Mouse (Mus musculus) neural tube, embryonic 14.5 days (tissue): ENCODE results near the gene 2810408A11Rik. TPM values are rescaled to one million over a fixed set of nuclear protein-coding genes. Genes with fewer than 3 reads are reported as not detected.
"Not testable (repeated sequence)": the region's sequence is repeated elsewhere in the genome, so short reads cannot be mapped to it uniquely, and the experiment has no call there.

Source experiments
- ATAC-seq: fragments of 200-750 bp; cut with Nextera tagmentation; 2 replicates; pipeline ENCODE4 v1.8.0; 2017; ENCODE audit warnings: low read depth, mild to moderate bottlenecking, moderate TSS enrichment, moderate library complexity
- H3K27ac ChIP-seq: fragments of 300-500 bp; sonication (generic); 2 replicates; pipeline ENCODE4 v1.5.1; 2014; ENCODE audit warnings: low read depth, mild to moderate bottlenecking, control low read depth, low read length, moderate library complexity, mixed read lengths
- H3K27me3 ChIP-seq: fragments of 300-500 bp; sonication (generic); 2 replicates; pipeline ENCODE4 v1.6.1; 2014; ENCODE audit warnings: low read length; ENCODE audit not compliant: control insufficient read depth, insufficient read depth
- H3K36me3 ChIP-seq: fragments of 300-500 bp; sonication (generic); 2 replicates; pipeline ENCODE4 v1.6.1; 2014; ENCODE audit warnings: low read length, mixed read lengths; ENCODE audit not compliant: control insufficient read depth, insufficient read depth
- H3K4me1 ChIP-seq: fragments of 300-500 bp; sonication (generic); 2 replicates; pipeline ENCODE4 v1.6.1; 2014; ENCODE audit warnings: low read length; ENCODE audit not compliant: control insufficient read depth, insufficient read depth
- H3K4me2 ChIP-seq: fragments of 300-500 bp; sonication (generic); 2 replicates; pipeline ENCODE4 v1.6.1; 2014; ENCODE audit warnings: mild to moderate bottlenecking, low read depth, low read length, control low read depth
- H3K4me3 ChIP-seq: fragments of 300-500 bp; sonication (generic); 2 replicates; pipeline ENCODE4 v1.5.1; 2014; ENCODE audit warnings: low read depth, low read length, control low read depth, mixed read lengths
- H3K9ac ChIP-seq: fragments of 300-500 bp; sonication (generic); replicated peaks from 2 replicates; pipeline ENCODE4 v1.6.1; 2014; ENCODE audit warnings: low read depth, mild to moderate bottlenecking, control low read depth, low read length, mixed read lengths
- H3K9me3 ChIP-seq: fragments of 300-500 bp; sonication (generic); 2 replicates; pipeline ENCODE4 v1.6.1; 2016; ENCODE audit warnings: low read length; ENCODE audit not compliant: control insufficient read depth
- WGBS: fragments of 180-500 bp; shearing (Covaris S2); extraction: QIAGEN DNeasy Blood & Tissue Kit; methylation state at CpG from one replicate; pipeline ENCODE4 v1.1.7; 2014; 5-methylcytosine and 5-hydroxymethylcytosine counted together
- polyA plus RNA-seq: library from polyadenylated mRNA; unstranded; fragments of >200 nt; fragmentation: Nextera tagmentation; extraction: Ambion mirVana; gene quantifications from 2 replicates; pipeline ENCODE4 v1.2.1, GENCODE M21; 2014

Gene 2810408A11Rik
- polyA plus RNA-seq, 1 experiment from 2014 or later: 7.8 TPM

DNA sequence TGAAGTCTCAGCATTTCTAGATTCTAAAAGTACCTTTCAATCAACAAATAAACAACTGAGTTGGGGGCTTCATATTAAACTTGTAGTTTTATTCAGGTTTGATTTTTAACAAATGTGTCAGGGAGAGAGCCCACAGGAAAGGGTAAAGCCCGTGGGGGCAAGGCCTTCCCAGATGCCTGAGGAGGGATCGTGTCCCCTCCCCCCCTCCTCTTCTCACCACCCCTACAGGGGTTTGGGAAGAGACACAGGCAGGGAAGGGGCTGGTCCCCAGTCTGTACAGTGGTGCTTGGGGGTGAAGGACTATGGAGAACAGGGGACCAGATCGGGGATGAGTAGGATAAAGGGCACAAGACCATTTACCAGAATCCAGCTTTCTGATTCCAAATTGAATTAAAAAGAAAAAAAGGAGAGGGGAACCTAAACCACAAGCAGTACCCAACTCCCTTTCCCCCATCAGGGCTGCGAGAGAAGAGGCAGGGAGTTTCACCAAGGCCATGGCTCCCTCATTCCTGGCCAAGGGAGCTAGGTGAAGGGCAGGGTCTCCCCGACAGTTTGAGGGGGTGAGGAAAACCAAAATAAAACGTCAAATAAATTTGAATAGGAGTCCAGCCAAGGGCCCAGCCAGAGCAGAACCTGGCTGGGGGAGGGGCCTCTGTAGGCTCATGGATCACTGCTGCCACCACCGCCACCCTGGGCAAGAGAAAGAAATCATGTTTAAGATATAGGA is 16.0 kb upstream of the 2810408A11Rik start:
- not testable (repeated sequence) for H3K9me3 ChIP-seq, H3K4me3 ChIP-seq, H3K9ac ChIP-seq, H3K27ac ChIP-seq, ATAC-seq, H3K27me3 ChIP-seq, H3K4me2 ChIP-seq
- H3K36me3 ChIP-seq: peaks cover 44% of the 10 kb centered on the region
- WGBS: 56% methylated on average over 7 of the region's 7 CpGs
- peaks cover 23% of the 10 kb centered on the region for H3K4me1 ChIP-seq

- H3K36me3 ChIP-seq: peaks cover 53% of the 10 kb centered on the region
- 66% methylated on average over 5 of the region's 5 CpGs for whole genome bisulfite sequencing
- peaks cover 23% of the 10 kb centered on the region for H3K4me1 ChIP-seq
- no peaks in the 10 kb centered on the region for H3K27me3 ChIP-seq
- no peak overlapping the region for H3K27ac ChIP-seq
- H3K9ac ChIP-seq: no peak overlapping the region
- no peak overlapping the region for H3K4me3 ChIP-seq
- ATAC-seq: no peak
- H3K9me3 ChIP-seq: no peaks in the 10 kb centered on the region
- no peak overlapping the region for H3K4me2 ChIP-seq
Observed at GRCm38 (mm10) chr11:69915667-69916627, 15.2 kb upstream of the 2810408A11Rik start.

DNA sequence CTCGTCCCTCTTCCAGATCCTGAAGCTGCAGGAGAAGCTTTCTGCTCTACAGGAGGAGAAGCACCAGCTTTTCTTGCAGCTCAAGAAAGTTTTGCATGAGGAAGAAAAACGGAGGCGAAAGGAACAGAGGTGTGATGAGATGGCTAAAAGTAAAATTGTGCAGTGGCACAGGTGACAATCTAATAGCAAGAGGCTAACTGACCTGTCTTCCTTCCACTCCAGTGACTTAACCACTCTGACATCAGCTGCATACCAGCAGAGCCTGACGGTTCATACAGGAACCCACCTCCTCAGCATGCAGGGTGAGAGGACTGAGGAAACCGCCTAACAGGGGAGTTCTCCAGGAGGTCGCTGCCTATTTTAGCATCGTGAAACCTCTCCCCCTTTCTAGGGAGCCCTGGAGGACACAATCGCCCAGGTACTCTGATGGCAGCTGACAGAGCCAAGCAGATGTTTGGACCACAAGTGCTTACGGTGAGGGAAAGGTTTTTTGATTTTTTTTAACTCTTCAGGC is 14.2 kb upstream of the 2810408A11Rik start:
- H3K36me3 ChIP-seq: peaks cover 59% of the 10 kb centered on the region
- 42% methylated on average over 9 of the region's 9 CpGs for WGBS
- H3K4me3 ChIP-seq: peak overlapping the region; percentile 77; the same call in 1 of the 2 replicates
- H3K9me3 ChIP-seq: no peaks in the 10 kb centered on the region
- no peaks in the 10 kb centered on the region for H3K27me3 ChIP-seq
- ATAC-seq: no peak
- H3K4me2 ChIP-seq: peak overlapping the region; percentile 99
- peaks cover 20% of the 10 kb centered on the region for H3K4me1 ChIP-seq
- no peak overlapping the region for H3K9ac ChIP-seq
- no peak overlapping the region for H3K27ac ChIP-seq

DNA sequence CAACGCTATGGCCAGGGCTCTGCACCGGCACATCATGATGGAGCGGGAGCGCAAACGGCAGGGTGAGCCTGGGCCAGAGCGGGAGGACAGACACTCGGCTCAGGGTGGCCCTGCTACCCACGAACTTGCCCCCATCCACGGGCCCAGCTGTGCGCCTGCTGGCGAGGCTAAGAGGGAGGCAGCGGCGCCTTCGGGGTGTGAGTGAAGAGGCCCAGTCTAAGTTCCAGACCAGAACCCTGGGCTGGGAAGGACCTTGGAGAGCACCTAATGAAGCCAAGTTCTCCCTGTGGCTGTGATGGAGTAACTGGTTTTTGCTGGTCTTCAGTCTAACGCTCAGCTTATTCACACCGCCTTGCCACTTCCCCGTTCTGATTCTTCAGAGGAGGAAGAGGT is 13.6 kb upstream of the 2810408A11Rik start:
- peak; percentile 26; the same call in 1 of the 2 replicates for ATAC-seq
- H3K9ac ChIP-seq: peak overlapping the region; percentile 82
- whole genome bisulfite sequencing: 3% methylated on average over 17 of the region's 17 CpGs
- peak overlapping the region; percentile 99 for H3K4me2 ChIP-seq
- peak overlapping the region; percentile 77 for H3K4me3 ChIP-seq
- peaks cover 65% of the 10 kb centered on the region for H3K36me3 ChIP-seq
- H3K27me3 ChIP-seq: no peaks in the 10 kb centered on the region
- H3K4me1 ChIP-seq: peaks cover 14% of the 10 kb centered on the region
- H3K9me3 ChIP-seq: no peaks in the 10 kb centered on the region
- H3K27ac ChIP-seq: peak overlapping the region; percentile 89

GRCm38 (mm10) chr11:69913554-69914371 is 13.0 kb upstream of the 2810408A11Rik start, which contains the start of gene Gps2:
TSS of gene Gps2 (plus strand) at chr11:69913888.
- Histone ChIP-seq H3K27ac (peak within 1 kb of the TSS; percentile 89), H3K9me3 (no peaks in the 10 kb centered on the region), H3K4me3 (peak within 1 kb of the TSS; percentile 77), H3K36me3 (peaks cover 65% of the 10 kb centered on the region), H3K4me2 (peak within 1 kb of the TSS; percentile 99), H3K4me1 (peaks cover 12% of the 10 kb centered on the region; the same call in 1 of the 2 replicates), H3K27me3 (no peaks in the 10 kb centered on the region), H3K9ac (peak within 1 kb of the TSS; percentile 82)
- peak; percentile 90 for ATAC-seq
- 2% methylated on average over 61 of the region's 61 CpGs for WGBS

DNA sequence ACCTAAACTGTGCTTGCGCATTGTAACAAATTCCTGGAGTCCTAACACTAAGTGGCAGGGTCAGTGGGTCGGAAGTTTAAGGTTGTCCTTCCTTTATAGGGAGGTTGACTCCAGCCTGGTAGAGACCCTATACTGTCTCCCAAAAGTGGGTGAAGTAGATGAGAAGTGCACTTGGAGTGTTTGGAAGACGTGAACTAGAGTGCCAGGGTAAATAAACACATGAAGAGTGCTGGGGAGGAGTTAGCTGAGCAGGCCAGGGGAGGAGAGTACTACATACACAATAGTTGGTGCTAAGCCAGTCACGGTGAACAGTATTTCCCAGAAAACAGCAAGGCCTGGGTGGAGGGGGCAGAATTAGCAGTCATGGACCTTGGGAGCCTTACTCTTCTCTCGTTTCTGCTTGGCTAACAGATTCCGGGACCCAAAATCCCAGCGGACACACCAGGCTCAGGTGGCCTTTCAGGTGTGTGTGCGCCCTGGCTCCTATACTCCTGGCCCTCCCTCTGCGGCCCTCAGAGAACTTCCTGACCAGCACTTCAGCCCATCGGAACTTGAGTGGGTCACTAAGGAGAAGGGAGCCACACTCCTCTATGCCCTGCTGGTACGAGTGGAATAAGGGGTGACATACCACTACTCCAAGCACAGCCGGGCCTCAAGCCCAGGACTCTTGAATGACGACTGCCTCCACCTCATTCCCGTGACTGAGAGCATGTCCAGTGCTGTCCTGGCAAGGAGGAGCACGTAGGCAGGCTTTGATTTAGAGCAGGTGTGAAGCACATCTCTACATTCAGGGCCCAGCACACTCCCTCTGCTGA is 12.1 kb upstream of the 2810408A11Rik start:
- H3K4me2 ChIP-seq: peak overlapping the region; percentile 99
- peaks cover 65% of the 10 kb centered on the region for H3K36me3 ChIP-seq
- ATAC-seq: no peak; the same call in 1 of the 2 replicates
- no peaks in the 10 kb centered on the region for H3K9me3 ChIP-seq
- H3K9ac ChIP-seq: no peak overlapping the region
- no peak overlapping the region for H3K27ac ChIP-seq
- H3K4me1 ChIP-seq: peaks cover 12% of the 10 kb centered on the region; the same call in 1 of the 2 replicates
- no peaks in the 10 kb centered on the region for H3K27me3 ChIP-seq
- peak overlapping the region; percentile 77 for H3K4me3 ChIP-seq
- 80% methylated on average over 15 of the region's 15 CpGs for WGBS

DNA sequence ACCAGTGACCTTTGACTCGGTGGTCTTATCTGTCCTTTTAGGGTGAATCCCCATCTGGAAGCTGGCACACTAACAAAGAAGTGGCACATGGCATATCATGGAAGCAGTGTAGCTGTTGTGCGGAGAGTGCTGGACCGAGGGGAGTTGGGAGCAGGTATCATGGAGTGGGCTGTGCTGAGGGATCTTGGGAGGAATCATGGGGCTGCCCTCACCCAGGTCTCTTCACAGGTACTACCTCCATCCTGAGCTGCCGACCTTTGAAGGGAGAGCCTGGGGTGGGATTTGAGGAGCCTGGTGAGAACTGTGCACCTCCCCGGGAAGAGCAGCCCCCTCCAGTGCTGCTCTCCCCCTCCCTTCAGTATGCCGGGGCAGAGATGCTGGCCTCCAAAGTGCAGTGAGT is 10.9 kb upstream of the 2810408A11Rik start:
- ATAC-seq: no peak
- no peak overlapping the region for H3K27ac ChIP-seq
- H3K4me2 ChIP-seq: no peak overlapping the region
- H3K9me3 ChIP-seq: no peaks in the 10 kb centered on the region
- peaks cover 12% of the 10 kb centered on the region; the same call in 1 of the 2 replicates for H3K4me1 ChIP-seq
- H3K36me3 ChIP-seq: peaks cover 70% of the 10 kb centered on the region
- WGBS: 97% methylated on average over 6 of the region's 6 CpGs
- H3K4me3 ChIP-seq: no peak overlapping the region
- no peak overlapping the region for H3K9ac ChIP-seq
- H3K27me3 ChIP-seq: no peaks in the 10 kb centered on the region
